19 mouse cellular contexts compared by ENCODE assay signal in the genomic region with DNA sequence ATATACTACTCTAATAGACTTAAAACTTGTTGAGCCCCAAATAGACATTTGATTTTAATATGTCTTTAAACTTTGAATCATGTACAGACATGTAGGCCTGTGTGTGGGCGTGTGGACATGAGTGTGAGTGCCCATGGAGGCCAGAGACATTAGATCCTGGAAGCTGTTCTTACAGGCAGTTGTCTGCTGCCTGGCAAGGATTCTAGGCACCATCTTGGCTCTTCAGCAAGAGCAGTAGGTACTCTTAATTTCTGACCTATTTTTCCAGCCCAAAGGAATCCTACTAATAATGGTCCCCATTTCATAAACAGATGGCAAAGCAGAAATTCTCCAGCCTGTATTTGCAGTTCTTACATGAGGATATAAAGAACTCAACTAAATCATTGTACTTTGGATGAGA.
"Had no signal": no experiment of that assay in that cellular context is flagged by ENCODE, and none has a peak within 500 bp of the region (broad histone marks: within the 10 kb centered on the region; RNA-seq: fewer than 3 reads in every experiment).

No protein-coding gene starts in this region.

- H3K9ac ChIP-seq: limb, embryonic 12.5 days; liver, embryonic 13.5 days; liver, postnatal 0 days; lung, embryonic 15.5 days; midbrain, embryonic 15.5 days; neural tube, embryonic 12.5 days; stomach, embryonic 15.5 days had no signal

- H3K27me3 ChIP-seq: limb, embryonic 12.5 days; liver, embryonic 13.5 days; lung, embryonic 15.5 days; megakaryocyte, embryonic 14.5 days; midbrain, embryonic 15.5 days; neural tube, embryonic 12.5 days; stomach, embryonic 15.5 days had no signal

- ATAC-seq: liver, postnatal 0 days; midbrain, embryonic 15.5 days had no signal

- H3K4me3 ChIP-seq: limb, embryonic 12.5 days; liver, embryonic 13.5 days; lung, embryonic 15.5 days; megakaryocyte, embryonic 14.5 days; midbrain, embryonic 15.5 days; neural tube, embryonic 12.5 days; stomach, embryonic 15.5 days had no signal

- H3K4me1 ChIP-seq: limb, embryonic 12.5 days; liver, embryonic 13.5 days; lung, embryonic 15.5 days; megakaryocyte, embryonic 14.5 days; midbrain, embryonic 15.5 days; neural tube, embryonic 12.5 days; stomach, embryonic 15.5 days had no signal

- DNase-seq: kidney, postnatal 25 days; layer of hippocampus, adult 9-11 months; layer of hippocampus, postnatal 36 days; liver; liver, embryonic 13.5 days; liver, postnatal 0 days; lung, postnatal 14 days; right cerebral cortex, postnatal 4 days; spleen, adult 18-20 months; thymus, adult 2 months; thymus, postnatal 25 days had no signal

- H3K9me3 ChIP-seq: limb, embryonic 12.5 days; liver, embryonic 13.5 days; lung, embryonic 15.5 days; megakaryocyte, embryonic 14.5 days; midbrain, embryonic 15.5 days; neural tube, embryonic 12.5 days; stomach, embryonic 15.5 days had no signal

- H3K4me2 ChIP-seq: limb, embryonic 12.5 days; liver, embryonic 13.5 days; lung, embryonic 15.5 days; midbrain, embryonic 11.5 days; midbrain, embryonic 15.5 days; neural tube, embryonic 12.5 days; stomach, embryonic 15.5 days had no signal

- H3K36me3 ChIP-seq: limb, embryonic 12.5 days; liver, embryonic 13.5 days; lung, embryonic 15.5 days; midbrain, embryonic 15.5 days; neural tube, embryonic 12.5 days; stomach, embryonic 15.5 days had no signal

- H3K27ac ChIP-seq: limb, embryonic 12.5 days; liver, embryonic 13.5 days; lung, embryonic 15.5 days; macrophage; midbrain, embryonic 15.5 days; neural tube, embryonic 12.5 days; stomach, embryonic 15.5 days had no signal
